Mouse (Mus musculus) intestine, embryonic 15.5 days (tissue): ENCODE results near the gene Fam102b. TPM values are rescaled to one million over a fixed set of nuclear protein-coding genes. Genes with fewer than 3 reads are reported as not detected.

ENCODE experiments used
- ATAC-seq: fragments of 200-750 bp; cut with Nextera tagmentation; 2 replicates; pipeline ENCODE4 v1.8.0; 2017; ENCODE audit warnings: moderate TSS enrichment, moderate library complexity
- H3K27ac ChIP-seq: fragments of 300-500 bp; sonication (generic); 2 replicates; pipeline ENCODE4 v1.5.1; 2015; ENCODE audit warnings: mild to moderate bottlenecking, inconsistent platforms
- H3K27me3 ChIP-seq: fragments of 300-500 bp; sonication (generic); replicated peaks from 2 replicates; pipeline ENCODE4 v1.6.1; 2015; ENCODE audit warnings: inconsistent platforms
- H3K36me3 ChIP-seq: fragments of 300-500 bp; sonication (generic); 2 replicates; pipeline ENCODE4 v1.6.1; 2015; ENCODE audit warnings: inconsistent platforms
- H3K4me1 ChIP-seq: fragments of 300-500 bp; sonication (generic); replicated peaks from 2 replicates; pipeline ENCODE4 v1.6.1; 2015; ENCODE audit warnings: inconsistent platforms
- H3K4me2 ChIP-seq: fragments of 300-500 bp; sonication (generic); replicated peaks from 2 replicates; pipeline ENCODE4 v1.6.1; 2015; ENCODE audit warnings: mild to moderate bottlenecking, inconsistent platforms
- H3K4me3 ChIP-seq: fragments of 300-500 bp; sonication (generic); replicated peaks from 2 replicates; pipeline ENCODE4 v1.5.1; 2015; ENCODE audit warnings: inconsistent platforms
- H3K9ac ChIP-seq: fragments of 300-500 bp; sonication (generic); 2 replicates; pipeline ENCODE4 v1.6.1; 2015; ENCODE audit warnings: inconsistent platforms
- H3K9me3 ChIP-seq: fragments of 300-500 bp; sonication (generic); 2 replicates; pipeline ENCODE4 v1.6.1; 2016; ENCODE audit warnings: inconsistent platforms
- WGBS: fragments of 180-500 bp; shearing (Covaris S2); methylation state at CpG from one replicate; pipeline ENCODE4 v1.1.7; 2015; 5-methylcytosine and 5-hydroxymethylcytosine counted together
- polyA plus RNA-seq: library from polyadenylated mRNA; unstranded; fragments of >200 nt; fragmentation: Nextera tagmentation; extraction: Ambion mirVana; gene quantifications from 2 replicates; pipeline ENCODE4 v1.2.1, GENCODE M21; 2015

The Fam102b gene
- polyA plus RNA-seq, 1 experiment from 2014 or later = 11.8 TPM

- Histone ChIP-seq H3K9me3 (no peaks in the 10 kb centered on the region), H3K27ac (no peak overlapping the region), H3K9ac (no peak overlapping the region), H3K4me1 (peaks cover 16% of the 10 kb centered on the region; the same call in 1 of the 2 replicates), H3K27me3 (no peaks in the 10 kb centered on the region), H3K36me3 (no peaks in the 10 kb centered on the region), H3K4me2 (no peak overlapping the region), H3K4me3 (no peak overlapping the region)
- WGBS = 74% methylated on average over 3 of the region's 3 CpGs
- no peak for ATAC-seq
These were observed 4.2 kb upstream of the Fam102b start for GRCm38 (mm10) chr3:109031626-109032025.

DNA sequence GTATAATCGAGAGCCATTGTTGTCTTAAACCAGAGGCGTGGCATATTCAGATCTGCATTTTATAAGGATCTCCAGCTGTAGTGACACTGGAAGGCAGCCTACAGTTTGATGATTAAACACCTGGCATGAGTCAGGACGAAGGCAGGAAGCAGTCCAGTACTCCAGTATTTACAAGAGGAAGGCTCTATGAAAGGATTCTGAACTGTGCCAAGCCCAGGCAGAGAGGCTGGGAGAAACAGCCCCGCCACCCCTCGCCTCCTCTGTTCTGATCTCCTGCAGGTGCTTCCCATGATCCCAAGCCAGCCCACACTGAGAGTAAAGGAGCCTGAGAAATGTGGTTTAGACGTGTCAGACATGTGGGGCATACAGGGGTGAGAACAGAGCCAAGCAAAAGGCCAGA, 3.4 kb upstream of the Fam102b start:
- Histone ChIP-seq H3K4me1 (peaks cover 16% of the 10 kb centered on the region; the same call in 1 of the 2 replicates), H3K4me3 (no peak overlapping the region), H3K9ac (no peak overlapping the region), H3K36me3 (no peaks in the 10 kb centered on the region), H3K9me3 (no peaks in the 10 kb centered on the region), H3K27me3 (no peaks in the 10 kb centered on the region), H3K4me2 (no peak overlapping the region), H3K27ac (peak overlapping the region; percentile 60; the same call in 1 of the 2 replicates)
- WGBS = 32% methylated on average over 6 of the region's 6 CpGs
- 0 out of 2 replicates have a peak, but pooled peaks have one; percentile 27 for ATAC-seq

DNA sequence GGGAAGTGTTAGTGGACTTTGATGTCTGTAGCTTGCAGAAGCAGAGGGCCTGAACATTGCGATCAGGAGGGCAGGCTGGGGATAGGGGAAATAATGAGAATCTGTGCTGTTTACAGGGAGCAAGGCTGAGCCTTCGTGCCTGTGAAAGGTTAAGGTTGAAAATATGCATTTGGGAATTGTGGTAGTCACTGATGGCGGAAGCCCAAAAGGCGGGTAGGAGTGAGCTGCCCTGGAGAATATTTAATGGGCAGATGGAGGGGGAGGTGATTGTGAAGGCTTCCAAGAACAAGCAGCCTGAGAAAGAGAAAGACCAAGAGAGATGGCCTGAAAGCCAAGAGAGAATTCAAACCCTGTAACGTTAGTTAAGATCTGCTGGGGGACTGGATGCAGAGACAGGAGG, 2.3 kb upstream of the Fam102b start:
- no peak overlapping the region for H3K4me2 ChIP-seq
- peaks cover 21% of the 10 kb centered on the region for H3K4me1 ChIP-seq
- H3K27ac ChIP-seq = no peak overlapping the region
- H3K9ac ChIP-seq = no peak overlapping the region
- no peaks in the 10 kb centered on the region for H3K9me3 ChIP-seq
- H3K36me3 ChIP-seq = no peaks in the 10 kb centered on the region
- no peak overlapping the region for H3K4me3 ChIP-seq
- no peak for ATAC-seq
- 65% methylated on average over 5 of the region's 5 CpGs for WGBS
- no peaks in the 10 kb centered on the region for H3K27me3 ChIP-seq

GRCm38 (mm10) chr3:109026991-109027470, 376 bp downstream of the Fam102b start:
- Histone ChIP-seq H3K36me3 (no peaks in the 10 kb centered on the region), H3K27ac (peak overlapping the region; percentile 90), H3K9ac (peak overlapping the region; percentile 81), H3K9me3 (no peaks in the 10 kb centered on the region), H3K4me3 (peak overlapping the region; percentile 76), H3K4me1 (peaks cover 27% of the 10 kb centered on the region), H3K4me2 (peak overlapping the region; percentile 66), H3K27me3 (no peaks in the 10 kb centered on the region)
- peak; percentile 86 for ATAC-seq
- WGBS = 0% methylated on average over 51 of the region's 51 CpGs

GRCm38 (mm10) chr3:109026462-109026990, 881 bp downstream of the Fam102b start:
- Histone ChIP-seq H3K9ac (peak overlapping the region; percentile 81), H3K36me3 (no peaks in the 10 kb centered on the region), H3K4me3 (peak overlapping the region; percentile 76), H3K4me2 (peak overlapping the region; percentile 66), H3K27me3 (no peaks in the 10 kb centered on the region), H3K4me1 (peaks cover 27% of the 10 kb centered on the region), H3K27ac (peak overlapping the region; percentile 90), H3K9me3 (no peaks in the 10 kb centered on the region)
- 6% methylated on average over 15 of the region's 15 CpGs for WGBS
- ATAC-seq = 0 out of 2 replicates have a peak, but pooled peaks have one; percentile 18

DNA sequence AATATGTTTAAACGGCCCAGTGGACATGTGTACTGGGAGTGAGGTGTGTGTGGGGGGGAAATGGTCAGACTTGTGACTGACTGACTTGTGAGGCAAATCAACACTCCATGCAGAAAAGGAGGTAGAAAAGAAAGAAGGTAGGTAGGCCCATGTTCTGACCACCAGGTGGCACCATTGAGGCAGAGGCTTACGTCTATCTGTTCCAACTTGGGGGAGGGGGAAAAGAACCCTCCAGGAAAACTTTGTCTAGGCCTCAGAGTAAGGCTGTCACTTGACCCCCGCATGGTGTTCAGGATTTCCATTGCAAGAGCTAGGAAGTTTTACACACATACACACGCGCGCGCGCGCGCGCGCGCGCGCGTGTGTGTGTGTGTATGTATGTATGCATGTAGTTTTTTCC, 1.8 kb downstream of the Fam102b start:
- Histone ChIP-seq H3K9ac (no peak overlapping the region), H3K9me3 (no peaks in the 10 kb centered on the region), H3K27me3 (no peaks in the 10 kb centered on the region), H3K4me3 (peak overlapping the region; percentile 36), H3K36me3 (no peaks in the 10 kb centered on the region), H3K4me1 (peaks cover 22% of the 10 kb centered on the region), H3K27ac (no peak overlapping the region), H3K4me2 (peak overlapping the region; percentile 66)
- peak; percentile 27 for ATAC-seq
- 9% methylated on average over 16 of the region's 16 CpGs for WGBS

DNA sequence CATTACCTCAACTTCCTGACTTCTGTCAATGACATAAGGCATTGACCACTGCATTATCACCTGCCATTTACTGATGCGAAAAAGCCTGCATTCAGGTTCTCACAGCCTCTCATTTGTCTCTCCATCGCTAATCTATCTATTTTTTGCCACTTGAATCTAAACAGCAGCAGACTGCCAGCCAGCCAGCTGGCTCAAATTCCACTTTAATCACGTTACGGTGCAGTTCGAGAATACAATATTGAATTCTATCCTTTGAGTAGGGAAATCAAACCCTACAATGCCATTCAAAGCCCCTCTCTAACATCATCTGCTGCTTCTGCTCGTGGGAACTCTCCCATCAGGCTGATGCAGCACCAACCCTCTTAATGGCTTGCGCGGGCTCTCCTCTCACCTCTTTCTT, 4.3 kb downstream of the Fam102b start:
- WGBS = 84% methylated on average over 8 of the region's 8 CpGs
- Histone ChIP-seq H3K36me3 (no peaks in the 10 kb centered on the region), H3K4me3 (no peak overlapping the region), H3K9ac (no peak overlapping the region), H3K27me3 (no peaks in the 10 kb centered on the region), H3K4me2 (no peak overlapping the region), H3K27ac (no peak overlapping the region), H3K4me1 (peaks cover 14% of the 10 kb centered on the region; the same call in 1 of the 2 replicates), H3K9me3 (no peaks in the 10 kb centered on the region)
- no peak for ATAC-seq

DNA sequence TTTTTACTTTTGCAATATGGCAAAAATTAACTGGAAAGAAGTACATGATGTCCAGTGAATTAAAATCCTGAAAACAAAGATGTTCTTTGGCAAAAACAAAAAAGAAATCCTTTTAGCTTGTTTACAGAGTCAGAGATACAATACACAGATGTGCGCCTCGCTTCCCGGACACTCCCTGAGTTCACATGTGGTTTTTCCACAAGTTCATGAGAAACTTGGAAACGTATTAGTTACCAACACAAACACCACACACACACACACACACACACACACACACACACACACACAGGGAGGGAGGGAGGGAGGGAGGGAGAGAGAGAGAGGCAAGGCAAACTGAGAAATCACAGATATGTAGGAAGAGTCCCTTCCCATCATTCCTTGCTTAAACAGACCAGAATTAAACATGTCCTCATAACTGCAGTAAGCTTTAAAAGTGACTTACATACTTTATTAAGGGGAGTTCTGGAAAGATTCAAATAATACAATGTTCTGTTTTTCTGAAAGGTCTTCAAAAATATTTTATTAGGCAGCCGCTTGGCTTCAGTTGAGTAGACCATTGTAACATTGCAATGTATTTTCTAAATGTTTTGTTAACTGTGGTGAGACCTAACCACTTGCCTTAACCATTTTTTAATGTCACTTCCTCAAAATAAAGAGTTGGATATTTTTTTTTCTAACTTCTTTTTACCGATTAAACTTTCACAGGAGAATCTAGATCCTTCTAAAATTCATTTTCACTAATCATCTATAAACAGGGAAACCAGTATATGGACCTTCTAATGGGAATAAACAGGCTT, 5.5 kb downstream of the Fam102b start:
- H3K27me3 ChIP-seq = no peaks in the 10 kb centered on the region
- no peak overlapping the region for H3K4me2 ChIP-seq
- H3K36me3 ChIP-seq = no peaks in the 10 kb centered on the region
- no peaks in the 10 kb centered on the region for H3K9me3 ChIP-seq
- no peak overlapping the region for H3K9ac ChIP-seq
- H3K4me1 ChIP-seq = peaks cover 14% of the 10 kb centered on the region; the same call in 1 of the 2 replicates
- H3K4me3 ChIP-seq = no peak overlapping the region
- no peak for ATAC-seq
- no peak overlapping the region for H3K27ac ChIP-seq
- WGBS = 55% methylated on average over 6 of the region's 6 CpGs

- no peak overlapping the region for H3K9ac ChIP-seq
- H3K36me3 ChIP-seq = no peaks in the 10 kb centered on the region
- H3K4me1 ChIP-seq = 0 out of 2 replicates have a peak, but pooled peaks cover 9% of the 10 kb centered on the region
- ATAC-seq = no peak
- no peaks in the 10 kb centered on the region for H3K9me3 ChIP-seq
- WGBS = 79% methylated on average over 5 of the region's 5 CpGs
- H3K4me3 ChIP-seq = no peak overlapping the region
- no peak overlapping the region for H3K4me2 ChIP-seq
- H3K27ac ChIP-seq = no peak overlapping the region
- H3K27me3 ChIP-seq = no peaks in the 10 kb centered on the region
These were observed 9.1 kb downstream of the Fam102b start for GRCm38 (mm10) chr3:109018336-109018735.

DNA sequence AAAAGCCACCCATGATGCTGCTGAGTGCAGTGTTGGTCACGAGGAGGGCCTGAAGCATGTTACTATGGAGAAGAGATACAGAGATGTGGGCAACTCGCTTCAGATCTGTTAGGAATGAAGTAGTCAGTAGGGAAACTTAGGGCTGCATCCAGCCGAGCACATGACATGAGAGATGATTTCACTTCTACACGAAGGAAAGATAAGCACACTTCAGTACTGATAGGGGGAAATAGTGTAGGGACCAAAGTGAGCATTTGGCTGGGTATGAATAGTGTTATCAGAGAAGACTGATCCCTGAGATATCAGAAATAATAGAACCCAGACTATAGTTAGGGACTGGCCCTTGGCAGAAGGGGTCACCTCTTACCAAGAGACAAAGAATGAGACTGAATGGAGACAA, 14.8 kb downstream of the Fam102b start:
- no peaks in the 10 kb centered on the region for H3K9me3 ChIP-seq

DNA sequence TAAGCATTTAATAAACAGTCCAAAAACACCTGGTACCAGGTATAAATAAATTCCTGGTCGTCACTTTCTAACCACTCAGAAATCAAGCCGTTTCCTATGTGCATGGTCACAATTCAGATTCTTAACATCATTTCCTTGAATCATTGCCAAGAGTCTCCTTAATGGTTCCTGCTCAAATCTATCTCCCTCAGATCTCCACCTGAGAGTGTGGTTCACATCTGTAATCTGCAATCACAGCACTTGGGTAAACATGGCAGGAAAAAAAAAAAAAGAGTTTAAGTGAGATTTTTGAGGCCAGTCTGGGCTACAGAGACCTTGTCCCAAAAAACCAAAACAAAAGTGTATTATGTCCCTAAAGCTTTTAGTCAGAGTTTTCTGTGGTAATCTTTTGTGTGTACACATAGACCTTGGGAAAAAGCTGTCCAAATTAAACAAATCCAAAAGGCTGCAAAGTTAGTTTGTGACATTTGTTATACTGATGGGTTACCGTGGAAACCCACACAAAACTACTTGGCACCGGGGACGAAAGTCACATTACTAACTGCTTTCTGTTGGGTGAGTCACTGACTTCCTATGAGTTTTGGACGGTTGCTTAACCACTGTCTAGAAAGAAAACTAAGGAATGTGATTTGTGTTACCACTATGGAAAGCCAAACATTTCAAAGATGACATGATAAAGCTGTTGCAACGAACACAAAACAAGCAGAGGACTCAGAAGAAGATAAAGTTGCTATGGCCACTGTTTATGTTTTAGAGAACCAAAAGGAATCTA, 16.7 kb downstream of the Fam102b start:
- Histone ChIP-seq H3K4me3 (no peak overlapping the region), H3K36me3 (no peaks in the 10 kb centered on the region), H3K9ac (no peak overlapping the region), H3K27me3 (no peaks in the 10 kb centered on the region), H3K27ac (0 out of 2 replicates have a peak overlapping the region, but pooled peaks have one; percentile 76), H3K9me3 (no peaks in the 10 kb centered on the region), H3K4me2 (no peak overlapping the region), H3K4me1 (peaks cover 5% of the 10 kb centered on the region; the same call in 1 of the 2 replicates)
- 20% methylated on average over 7 of the region's 7 CpGs for WGBS
- ATAC-seq = peak; percentile 84

More for the DNA sequence above, 14.8 kb downstream of the Fam102b start:
- Histone ChIP-seq H3K36me3 (no peaks in the 10 kb centered on the region), H3K4me2 (no peak overlapping the region), H3K4me1 (peaks cover 5% of the 10 kb centered on the region; the same call in 1 of the 2 replicates), H3K27me3 (no peaks in the 10 kb centered on the region), H3K9ac (no peak overlapping the region), H3K4me3 (no peak overlapping the region), H3K27ac (no peak overlapping the region)
- no peak for ATAC-seq
- WGBS = 69% methylated on average over 4 of the region's 4 CpGs

GRCm38 (mm10) chr3:109008180-109008579, 19.2 kb downstream of the Fam102b start:
- Histone ChIP-seq H3K4me1 (peaks cover 5% of the 10 kb centered on the region; the same call in 1 of the 2 replicates), H3K27ac (no peak overlapping the region), H3K27me3 (no peaks in the 10 kb centered on the region), H3K36me3 (no peaks in the 10 kb centered on the region), H3K9me3 (no peaks in the 10 kb centered on the region), H3K4me3 (no peak overlapping the region), H3K4me2 (no peak overlapping the region), H3K9ac (no peak overlapping the region)
- WGBS = 80% methylated on average over 5 of the region's 5 CpGs
- ATAC-seq = no peak
